Mouse (Mus musculus) kidney, adult 2 months (tissue): ENCODE data around the gene Ptprm.

ENCODE experiments used
- CTCF ChIP-seq: fragments of 200-500 bp; conservative IDR thresholded peaks from 2 replicates; pipeline ENCODE4 v1.5.1; 2011; ENCODE audit warnings: low read depth, mild to moderate bottlenecking, control low read depth, low read length, moderate library complexity, mixed read lengths; ENCODE audit not compliant: insufficient read depth, insufficient read length
- POLR2A ChIP-seq: fragments of 200-500 bp; IDR thresholded peaks from one replicate; pipeline ENCODE4 v1.6.1; 2011; ENCODE audit warnings: low read depth, low read length, control low read depth

- no peak for TF ChIP-seq CTCF
- TF ChIP-seq POLR2A: no peak
Measured at GRCm38 (mm10) chr17:67157089-67157752, 197.0 kb downstream of the Ptprm start.
